Mouse (Mus musculus) left cerebral cortex, postnatal 25 days (tissue): ENCODE data around the gene Ppp2r1b. TPM values are rescaled to one million over a fixed set of nuclear protein-coding genes. Genes with fewer than 3 reads are reported as not detected.
A peak's percentile ranks its signal among the peaks of the same experiment; 100 is the strongest.

ENCODE experiments used
- DNase-seq, 2 experiments: peaks; one replicate each; pipeline ENCODE4 v3.0.0; 2022; ENCODE audit warnings: low spot score in 2 of 2, mixed read lengths in 1 of 2
- intact Hi-C: fragments of 180-260 bp; cut with DNase I; formaldehyde crosslinking; loops from one replicate; pipeline ENCODE4 v1.15.1; 2025
- total RNA-seq, 2 experiments: library from RNA; stranded (reverse); gene quantifications; 2 replicates each; pipeline ENCODE4 v1.2.3; 2021

The Ppp2r1b gene
- total RNA-seq, 2 experiments from 2014 or later: 17.6 to 19.1 TPM

DNA sequence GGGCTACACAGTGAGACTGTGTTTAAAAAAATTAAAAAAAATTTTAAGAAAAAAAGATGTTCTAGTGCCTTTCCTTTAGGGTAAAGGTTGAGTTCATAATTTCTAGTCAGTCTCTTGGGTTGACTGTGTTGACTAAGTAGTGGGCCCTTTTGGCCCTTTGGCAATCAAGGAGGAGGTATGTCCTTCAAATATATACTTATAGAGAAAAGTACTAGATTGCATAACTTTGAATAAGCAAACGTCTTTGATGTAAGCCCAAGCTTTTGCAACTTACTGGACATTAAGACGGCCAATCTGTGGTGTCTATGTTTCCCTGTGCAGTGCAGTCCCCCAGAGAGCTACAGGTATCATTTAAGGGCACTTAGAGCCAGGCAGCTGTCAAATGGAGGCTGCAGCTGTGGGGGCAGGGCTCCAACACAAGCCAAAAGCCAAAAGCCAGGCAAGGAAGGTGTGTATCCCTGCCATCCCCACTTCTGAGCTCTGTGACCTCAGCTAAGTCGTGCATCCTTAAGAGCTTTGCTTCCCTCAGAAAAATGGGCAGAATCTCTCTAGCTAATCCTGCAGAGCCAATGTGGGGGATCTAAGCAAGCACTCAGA, 45.5 kb downstream of the Ppp2r1b start:
- no peak for DNase-seq
- intact Hi-C loops: loop anchor here (5.0 kb wide), 1 partner anchor 117 kb away; the partner anchor contains the start of gene Sik2

DNA sequence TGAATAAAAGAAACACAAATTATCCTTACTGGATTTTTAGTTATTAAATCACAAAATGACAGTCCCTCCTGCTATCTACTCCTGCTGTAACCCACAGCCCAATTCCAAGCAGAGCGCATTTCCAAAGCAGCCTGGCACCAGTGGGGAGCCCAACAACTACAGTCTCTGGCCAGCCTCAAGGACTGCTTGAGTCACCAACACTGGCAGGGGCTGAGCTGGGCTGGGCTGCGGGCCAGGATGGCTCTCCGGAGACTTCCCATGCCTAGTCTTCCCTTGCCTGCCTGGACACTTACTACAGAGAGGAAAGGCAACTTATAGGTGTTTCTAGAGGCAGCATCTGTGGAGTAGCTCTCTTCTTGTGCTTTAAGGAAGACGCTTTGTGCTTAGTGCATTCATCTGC, 48.6 kb downstream of the Ppp2r1b start:
- intact Hi-C loops: loop anchor here (5.0 kb wide), 1 partner anchor 114 kb away; the partner anchor contains the start of gene Sik2
- peak; percentile 45 to 76 for DNase-seq

DNA sequence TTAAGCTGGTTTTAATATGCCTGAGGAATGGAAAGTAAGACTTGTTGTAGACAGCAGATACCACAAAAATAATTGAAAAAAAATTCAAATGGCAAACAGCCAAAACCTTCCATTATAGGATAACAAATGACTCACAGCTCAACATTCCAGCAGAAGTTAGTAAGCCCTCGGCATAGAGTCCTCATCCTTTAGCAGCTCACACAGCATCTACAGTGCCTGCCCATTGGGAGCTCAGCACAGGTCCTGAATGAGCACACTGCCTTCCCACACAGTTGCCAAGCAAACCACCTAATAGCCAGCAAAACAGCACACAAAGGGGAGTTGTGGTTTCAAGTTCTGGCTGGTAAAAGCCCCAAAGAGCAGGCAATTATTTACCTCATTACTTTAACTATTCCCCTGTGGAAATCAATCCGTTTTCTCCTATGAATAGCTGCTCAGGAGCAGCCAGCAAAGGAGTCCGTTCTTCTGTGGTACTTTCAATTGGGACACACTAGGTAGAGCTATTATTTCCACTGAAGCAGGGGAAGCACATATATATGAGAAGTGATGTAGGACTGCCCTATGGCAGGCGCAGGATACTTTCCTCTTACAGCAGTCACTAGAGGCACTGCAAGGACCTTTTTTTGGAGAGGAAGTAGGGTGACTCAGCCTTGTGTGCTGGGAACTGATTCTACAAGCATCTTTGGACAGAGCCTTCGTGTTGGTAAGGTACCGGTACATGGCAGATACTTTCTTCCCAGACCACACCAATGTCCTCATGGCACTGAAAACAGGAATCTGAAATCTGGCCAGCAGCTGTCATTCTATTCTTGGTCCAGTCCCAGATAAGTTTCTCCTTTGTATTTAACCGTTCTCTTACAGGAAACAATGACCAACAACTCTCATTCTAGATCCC, 55.2 kb downstream of the Ppp2r1b start:
- DNase-seq: no peak
- intact Hi-C loops: no loop called here

DNA sequence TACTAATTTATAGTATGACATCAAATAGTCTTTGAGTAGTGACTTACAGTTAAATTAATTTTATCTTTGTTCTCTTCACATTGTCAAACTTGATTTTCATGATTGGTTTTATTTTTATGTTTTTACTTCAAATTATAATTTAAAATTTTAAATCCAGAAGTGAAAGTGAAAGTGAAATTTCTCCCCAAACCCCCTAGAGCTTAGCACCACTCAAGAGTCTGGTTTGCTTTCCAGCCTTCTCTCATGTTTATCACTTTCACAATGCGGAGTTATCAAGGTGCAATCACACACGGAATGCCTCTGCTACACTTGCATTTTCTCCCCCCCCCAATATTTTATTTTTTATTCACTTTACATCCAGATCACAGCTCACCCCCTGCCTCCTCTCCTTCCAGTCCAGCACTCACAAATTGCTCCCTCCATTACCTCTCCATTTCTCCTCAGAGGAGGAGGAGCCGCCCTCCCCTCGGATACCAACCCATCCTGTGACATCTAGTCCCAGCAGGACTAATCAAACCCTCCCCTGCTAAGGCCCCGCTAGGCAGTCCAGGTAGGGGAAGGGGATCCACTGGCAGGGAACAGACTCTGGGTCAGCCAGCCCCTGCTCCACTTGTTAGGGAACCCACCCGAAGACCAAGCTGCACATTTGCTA, 59.2 kb downstream of the Ppp2r1b start:
- no peak for DNase-seq
- intact Hi-C loops: no loop called here

DNA sequence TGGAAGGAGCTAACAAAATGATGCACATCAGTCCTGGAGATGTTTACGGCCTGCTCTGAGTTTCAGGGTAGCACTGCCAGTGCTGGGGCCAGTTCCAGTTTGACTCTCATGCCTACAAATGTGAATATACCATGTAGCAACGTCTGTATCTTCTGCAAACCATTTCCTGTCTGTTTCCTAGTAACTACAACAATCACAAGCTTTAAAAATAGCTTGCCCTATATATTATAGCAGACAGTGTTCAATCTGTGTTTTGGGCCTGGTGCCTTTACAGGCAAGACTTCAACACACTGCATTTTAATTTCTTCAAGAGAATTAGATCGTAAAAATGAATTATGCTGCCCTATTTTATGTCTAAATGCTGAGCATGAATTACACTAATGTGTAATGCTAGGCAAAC, 60.2 kb downstream of the Ppp2r1b start:
- DNase-seq: no peak

DNA sequence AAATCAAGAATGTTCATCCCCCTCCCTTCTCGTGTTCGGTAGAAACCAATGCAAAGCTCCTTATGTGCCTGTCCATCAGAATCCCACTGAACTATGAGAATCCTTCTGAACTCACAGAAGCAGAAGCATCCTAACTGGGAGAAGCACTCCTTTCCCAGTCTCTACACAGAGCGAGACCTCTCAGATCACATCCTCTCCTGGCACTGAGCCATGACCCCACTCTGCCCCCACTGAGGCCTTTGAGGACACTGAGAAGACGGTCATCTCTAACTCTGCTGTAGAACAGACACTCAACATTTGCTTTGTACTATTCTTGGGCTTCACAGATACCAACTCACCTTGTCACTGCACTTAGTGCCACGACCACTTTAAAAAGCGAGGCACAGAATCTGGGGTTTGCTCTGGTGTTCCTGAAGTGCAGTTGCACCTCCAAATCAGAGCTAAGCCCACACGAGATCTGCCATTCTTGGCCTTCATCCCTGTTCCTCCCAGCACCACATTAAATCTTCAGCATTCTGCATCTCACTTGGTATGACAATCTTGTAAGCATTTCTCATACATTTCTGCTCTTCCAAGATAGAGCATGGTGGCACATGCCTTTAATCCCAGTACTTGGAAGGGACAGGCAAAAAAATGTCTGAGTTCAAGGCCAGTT, 66.9 kb downstream of the Ppp2r1b start:
- peak in 1 of 2 experiments; percentile 61 for DNase-seq
- intact Hi-C loops: no loop called here

More for the DNA sequence above, 60.2 kb downstream of the Ppp2r1b start:
- intact Hi-C loops: no loop called here

DNA sequence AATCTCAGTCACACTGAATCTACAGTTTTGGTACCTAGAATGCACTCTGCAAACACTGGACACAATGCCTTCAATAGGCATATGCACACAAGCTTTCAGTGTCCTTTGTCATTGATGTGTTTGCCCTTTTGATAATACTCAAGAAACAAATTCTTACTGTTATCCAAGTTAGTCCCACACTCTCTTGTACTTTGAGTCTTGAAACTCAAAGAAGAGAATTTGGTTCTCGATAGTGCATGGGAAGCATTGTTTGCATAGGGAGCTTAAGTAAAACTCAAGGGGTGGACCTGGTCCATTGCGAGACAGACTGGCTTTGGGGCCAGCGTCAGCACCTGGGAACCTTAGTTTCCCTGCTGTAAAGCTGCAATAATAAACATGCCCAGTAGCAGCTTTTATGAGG, 73.0 kb downstream of the Ppp2r1b start:
- DNase-seq: no peak
- intact Hi-C loops: no loop called here

DNA sequence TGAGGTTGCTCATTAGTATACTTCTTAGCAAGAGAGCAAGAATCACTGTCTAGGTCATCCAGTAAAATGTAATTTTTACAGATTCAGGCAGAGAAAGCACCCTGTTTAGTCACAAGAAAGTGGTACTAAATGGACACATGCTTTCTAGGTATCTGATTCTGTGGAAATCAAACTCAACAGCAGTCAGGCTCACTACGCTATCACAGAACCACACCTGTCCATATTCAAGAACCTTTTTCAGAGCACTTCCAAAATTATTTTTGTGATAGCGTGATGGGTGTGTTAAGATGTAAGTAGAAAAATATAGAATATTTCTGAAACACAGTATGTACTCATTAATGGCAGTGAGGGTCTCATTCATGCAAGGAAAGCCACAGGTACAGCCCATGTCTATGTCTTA, 74.5 kb downstream of the Ppp2r1b start:
- DNase-seq: no peak
- intact Hi-C loops: no loop called here

DNA sequence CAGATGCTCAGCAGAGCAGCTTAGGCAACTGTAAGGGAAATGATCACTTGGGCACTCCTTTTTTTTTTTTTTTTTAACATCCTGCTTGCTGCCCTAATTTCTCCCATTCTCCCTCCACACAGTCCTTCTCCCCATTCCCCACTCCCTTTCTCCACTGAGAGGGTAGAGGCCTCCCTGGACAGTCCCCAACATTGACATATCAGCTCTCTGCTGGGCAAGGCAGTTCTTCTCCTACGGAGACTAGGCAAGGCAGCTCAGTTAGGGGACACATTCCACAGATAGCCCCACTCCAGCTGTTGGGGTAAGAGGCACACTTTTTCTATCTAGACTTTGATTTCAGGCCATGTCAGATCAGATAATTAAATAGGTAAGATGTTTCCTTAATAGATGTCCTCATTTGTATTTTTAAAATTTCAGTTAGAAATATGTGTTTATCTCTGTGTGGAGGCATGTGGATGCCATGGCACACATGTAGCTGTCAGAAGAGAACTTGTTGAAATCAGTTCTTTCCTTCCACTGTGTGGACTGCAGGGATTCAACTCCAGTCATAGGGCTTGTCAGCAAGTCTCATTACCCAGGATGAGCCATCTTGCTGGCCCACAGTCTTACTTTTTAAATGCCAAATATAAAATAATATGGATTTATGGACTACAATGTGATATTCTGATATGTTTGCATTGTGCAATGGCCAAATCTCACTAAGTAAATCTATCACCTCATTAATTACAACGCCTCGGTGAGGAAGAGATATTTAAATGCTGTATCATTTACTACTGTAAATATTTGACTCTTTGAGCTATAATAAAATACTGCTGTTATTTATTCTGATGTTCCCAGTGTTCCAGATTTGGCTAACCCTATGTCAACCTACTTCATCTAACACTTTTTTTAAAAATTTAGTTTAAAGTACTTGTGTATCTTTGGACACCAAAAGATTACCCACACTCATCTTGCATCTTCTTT, 76.1 kb downstream of the Ppp2r1b start:
- intact Hi-C loops: no loop called here
- no peak for DNase-seq

DNA sequence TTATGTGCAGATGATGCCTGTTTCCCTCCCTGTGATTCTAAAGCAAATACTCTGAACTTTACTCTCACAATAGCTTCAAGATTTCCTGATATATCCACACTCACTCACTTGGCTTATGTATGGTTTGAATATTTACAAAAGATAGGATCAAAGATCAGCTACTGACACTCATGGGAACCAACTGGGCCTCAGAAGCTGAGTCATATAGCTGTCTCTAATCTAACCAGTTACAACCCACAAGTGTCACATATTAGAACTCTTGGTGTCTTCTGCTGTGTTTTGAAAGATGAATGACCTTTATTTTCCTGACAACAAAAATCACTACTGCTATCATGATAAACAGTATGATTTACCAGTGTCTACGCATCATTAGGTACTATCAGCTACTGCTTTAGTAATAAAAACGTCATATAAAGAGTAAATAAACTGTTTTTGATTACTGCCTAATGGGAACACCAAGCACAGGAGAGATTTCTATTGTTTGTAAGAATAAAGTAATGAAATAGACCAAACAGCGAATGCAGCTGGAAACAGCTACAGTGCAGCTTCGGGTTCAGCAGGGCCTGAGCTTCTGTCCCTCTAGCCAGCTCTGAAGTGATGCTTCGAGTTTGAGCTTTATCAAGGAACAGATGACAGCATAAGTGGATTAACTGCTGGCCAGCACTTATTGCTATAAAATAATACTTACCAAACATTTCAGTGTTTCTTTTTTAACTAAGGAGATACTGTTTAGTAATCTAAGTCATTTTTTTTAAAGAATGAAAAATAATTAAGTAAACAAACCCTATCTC, 77.5 kb downstream of the Ppp2r1b start:
- DNase-seq: no peak
- intact Hi-C loops: no loop called here

DNA sequence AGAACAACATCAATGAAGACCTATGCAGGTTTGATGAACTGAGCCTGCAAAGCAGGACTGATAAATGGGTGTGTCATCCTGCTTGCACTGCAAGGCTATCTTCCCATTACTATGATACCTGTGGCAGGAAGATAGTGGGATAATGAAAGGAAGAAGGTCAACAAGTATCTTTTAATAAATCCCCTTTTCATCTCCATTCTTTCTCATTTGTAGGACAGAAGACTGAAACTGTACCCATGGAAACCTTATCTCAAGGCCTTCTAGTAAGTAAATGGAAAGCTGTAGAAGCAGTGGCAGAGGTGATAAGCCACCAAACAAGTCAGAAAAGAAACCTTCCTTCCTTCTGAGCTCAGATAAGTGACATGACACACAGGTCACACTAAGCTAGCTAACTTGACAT, 79.4 kb downstream of the Ppp2r1b start:
- intact Hi-C loops: no loop called here
- DNase-seq: no peak

DNA sequence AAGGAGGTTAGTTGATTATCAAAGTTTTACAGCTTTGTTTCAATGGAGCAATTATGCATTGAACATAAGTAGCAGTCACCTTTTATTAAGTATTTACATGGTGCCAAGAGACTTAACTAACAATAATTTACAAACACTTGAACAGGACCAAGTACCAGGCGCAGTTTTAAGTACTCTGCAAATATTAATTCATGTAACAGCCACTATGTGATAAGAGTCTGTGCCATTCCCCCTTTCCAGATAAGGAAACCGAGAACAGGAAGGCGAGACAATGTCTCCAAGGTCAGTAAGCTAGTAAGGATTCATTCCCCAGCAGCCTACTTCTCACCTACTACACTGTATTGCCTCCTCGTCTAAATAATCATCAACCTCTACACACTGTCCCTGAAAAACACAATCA, 80.7 kb downstream of the Ppp2r1b start:
- no peak for DNase-seq
- intact Hi-C loops: no loop called here

DNA sequence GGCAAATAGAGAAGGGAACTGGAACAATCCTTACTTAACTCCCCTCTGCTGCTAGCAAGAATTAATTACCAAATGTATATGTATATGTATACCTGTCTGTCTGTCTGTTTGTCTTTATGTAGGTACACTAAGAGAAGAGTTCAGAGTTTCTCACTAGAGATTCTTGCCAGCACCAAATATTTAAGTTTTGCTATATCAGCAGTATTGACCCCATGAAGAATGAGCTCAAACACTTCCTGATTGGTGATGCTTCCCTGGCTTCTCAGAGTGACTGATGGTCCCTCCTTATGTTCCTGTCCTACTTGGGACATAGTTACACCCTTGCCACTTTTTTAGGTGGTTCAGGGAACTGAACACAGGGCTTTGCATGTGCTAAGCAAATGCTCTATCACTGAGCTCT, 84.9 kb downstream of the Ppp2r1b start:
- intact Hi-C loops: no loop called here
- no peak for DNase-seq

DNA sequence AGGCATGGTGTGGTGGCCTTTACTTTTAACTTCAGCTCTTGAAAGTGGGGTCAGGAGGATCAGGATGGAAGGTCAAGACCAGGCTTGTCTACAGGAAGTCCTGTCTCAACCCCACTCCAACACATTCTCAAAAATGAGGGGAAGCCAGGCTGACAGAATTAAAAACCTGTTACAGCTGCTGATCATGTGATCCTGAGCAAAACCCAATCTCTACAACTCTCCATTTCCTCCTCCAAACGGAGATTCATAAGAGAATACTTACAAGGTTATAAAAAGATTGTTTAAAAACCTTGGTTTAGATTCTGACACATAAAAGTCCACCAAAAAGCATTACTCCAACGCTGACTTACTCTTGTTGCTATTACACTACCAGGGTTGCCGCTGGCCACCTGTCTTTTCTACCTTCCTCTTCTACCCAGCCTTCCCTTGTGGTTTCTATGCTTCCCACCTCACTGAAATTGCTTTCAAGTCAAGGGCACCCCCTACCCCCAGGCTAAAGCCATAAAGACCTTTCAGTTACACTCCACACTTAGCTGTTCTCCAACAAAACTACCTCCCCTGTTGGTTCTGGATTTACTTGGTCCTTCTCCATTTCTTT, 96.8 kb downstream of the Ppp2r1b start:
- intact Hi-C loops: no loop called here
- no peak for DNase-seq

DNA sequence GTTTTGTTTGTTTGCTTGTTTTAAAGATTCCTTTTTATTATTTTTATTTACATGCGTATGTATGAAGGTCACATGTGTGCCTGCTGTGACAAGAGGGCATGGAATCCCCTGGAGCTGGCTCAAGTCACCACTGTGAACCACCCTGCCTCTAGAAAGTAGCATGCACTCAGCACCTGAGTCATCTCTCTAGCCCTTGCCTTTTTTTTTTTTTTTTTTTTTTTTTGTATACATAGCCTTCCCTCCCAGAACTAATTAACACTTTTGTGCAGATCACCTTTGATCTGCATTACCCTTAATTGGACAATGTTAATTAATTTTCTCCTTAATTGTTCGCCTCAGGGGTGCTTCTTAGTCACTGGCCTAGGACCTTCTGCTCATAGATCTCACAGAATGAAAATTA, 97.6 kb downstream of the Ppp2r1b start:
- intact Hi-C loops: no loop called here

More for the DNA sequence above, 97.6 kb downstream of the Ppp2r1b start:
- no peak for DNase-seq
